Mouse (Mus musculus): ENCODE results near the gene Fgfr2. TPM values are rescaled to one million over a fixed set of nuclear protein-coding genes. Genes with fewer than 3 reads are reported as not detected.
"Not testable (repeated sequence)": the region's sequence is repeated elsewhere in the genome, so short reads cannot be mapped to it uniquely, and the experiment has no call there.

Fgfr2 gene
- total RNA-seq, 1 experiment from 2014 or later, result not detected

- ATAC-seq (replicated peaks in 1 of 2; ENCODE audit: insufficient read depth in 1 of 2, low FRiP score in 2 of 2, low TSS enrichment in 1 of 2, low read depth in 1 of 2, poor library complexity in 2 of 2, severe bottlenecking in 2 of 2), result no peak
These were observed 2977.9 kb downstream of the Fgfr2 start for GRCm38 (mm10) chr7:130145211-130145610.

- no peak for ATAC-seq (replicated peaks in 1 of 2; ENCODE audit: insufficient read depth in 1 of 2, low FRiP score in 2 of 2, low TSS enrichment in 1 of 2, low read depth in 1 of 2, poor library complexity in 2 of 2, severe bottlenecking in 2 of 2)
These were observed 2979.8 kb downstream of the Fgfr2 start for GRCm38 (mm10) chr7:130143371-130143770.

GRCm38 (mm10) chr7:130141088-130141873 lies 2981.9 kb downstream of the Fgfr2 start:
- no peak for ATAC-seq (replicated peaks in 1 of 2; ENCODE audit: insufficient read depth in 1 of 2, low FRiP score in 2 of 2, low TSS enrichment in 1 of 2, low read depth in 1 of 2, poor library complexity in 2 of 2, severe bottlenecking in 2 of 2)

GRCm38 (mm10) chr7:130134924-130135365 lies 2988.2 kb downstream of the Fgfr2 start:
- ATAC-seq (replicated peaks in 1 of 2; ENCODE audit: insufficient read depth in 1 of 2, low FRiP score in 2 of 2, low TSS enrichment in 1 of 2, low read depth in 1 of 2, poor library complexity in 2 of 2, severe bottlenecking in 2 of 2), result no peak

GRCm38 (mm10) chr7:130134428-130134827 lies 2988.7 kb downstream of the Fgfr2 start:
- ATAC-seq (replicated peaks in 1 of 2; ENCODE audit: insufficient read depth in 1 of 2, low FRiP score in 2 of 2, low TSS enrichment in 1 of 2, low read depth in 1 of 2, poor library complexity in 2 of 2, severe bottlenecking in 2 of 2), result not testable (repeated sequence)

- ATAC-seq (replicated peaks in 1 of 2; ENCODE audit: insufficient read depth in 1 of 2, low FRiP score in 2 of 2, low TSS enrichment in 1 of 2, low read depth in 1 of 2, poor library complexity in 2 of 2, severe bottlenecking in 2 of 2), result no peak
These were observed 2992.9 kb downstream of the Fgfr2 start for GRCm38 (mm10) chr7:130130226-130130625.

GRCm38 (mm10) chr7:130129359-130129960 lies 2993.7 kb downstream of the Fgfr2 start:
- no peak for ATAC-seq (replicated peaks in 1 of 2; ENCODE audit: insufficient read depth in 1 of 2, low FRiP score in 2 of 2, low TSS enrichment in 1 of 2, low read depth in 1 of 2, poor library complexity in 2 of 2, severe bottlenecking in 2 of 2)

- ATAC-seq (replicated peaks in 1 of 2; ENCODE audit: insufficient read depth in 1 of 2, low FRiP score in 2 of 2, low TSS enrichment in 1 of 2, low read depth in 1 of 2, poor library complexity in 2 of 2, severe bottlenecking in 2 of 2), result no peak
These were observed 3001.6 kb downstream of the Fgfr2 start for GRCm38 (mm10) chr7:130121507-130121906.

- no peak for ATAC-seq (replicated peaks in 1 of 2; ENCODE audit: insufficient read depth in 1 of 2, low FRiP score in 2 of 2, low TSS enrichment in 1 of 2, low read depth in 1 of 2, poor library complexity in 2 of 2, severe bottlenecking in 2 of 2)
These were observed 3003.7 kb downstream of the Fgfr2 start for GRCm38 (mm10) chr7:130119466-130119865.

GRCm38 (mm10) chr7:130118726-130119125 lies 3004.4 kb downstream of the Fgfr2 start:
- ATAC-seq (replicated peaks in 1 of 2; ENCODE audit: insufficient read depth in 1 of 2, low FRiP score in 2 of 2, low TSS enrichment in 1 of 2, low read depth in 1 of 2, poor library complexity in 2 of 2, severe bottlenecking in 2 of 2), result no peak

GRCm38 (mm10) chr7:130117466-130118123 lies 3005.6 kb downstream of the Fgfr2 start:
- no peak for ATAC-seq (replicated peaks in 1 of 2; ENCODE audit: insufficient read depth in 1 of 2, low FRiP score in 2 of 2, low TSS enrichment in 1 of 2, low read depth in 1 of 2, poor library complexity in 2 of 2, severe bottlenecking in 2 of 2)

- ATAC-seq (replicated peaks in 1 of 2; ENCODE audit: insufficient read depth in 1 of 2, low FRiP score in 2 of 2, low TSS enrichment in 1 of 2, low read depth in 1 of 2, poor library complexity in 2 of 2, severe bottlenecking in 2 of 2), result no peak
These were observed 3008.7 kb downstream of the Fgfr2 start for GRCm38 (mm10) chr7:130114436-130114835.

Other genes starting within 250 kb of the Fgfr2 start
- 65.4 and 66.9 TPM in 2 replicates for gene Zranb1, start 192.2 kb downstream of the Fgfr2 start, total RNA-seq (2017)
- 38.3 and 45.4 TPM in 2 replicates for gene Ctbp2, start 1.0 kb upstream of the Fgfr2 start, total RNA-seq (2017)

All from hematopoietic stem cell, adult 5-6 weeks (primary cell).